Mouse (Mus musculus) heart, embryonic 13.5 days (tissue): ENCODE measurements around the gene Yars. TPM values are rescaled to one million over a fixed set of nuclear protein-coding genes. Genes with fewer than 3 reads are reported as not detected.
A peak's percentile ranks its signal among the peaks of the same experiment; 100 is the strongest.

Source experiments
- ATAC-seq: fragments of 200-750 bp; cut with Nextera tagmentation; 2 replicates; pipeline ENCODE4 v1.8.0; 2017; ENCODE audit warnings: moderate TSS enrichment; ENCODE audit not compliant: insufficient number of reproducible peaks, low FRiP score, low TSS enrichment; ENCODE audit errors: extremely low read depth
- H3K27ac ChIP-seq: fragments of 300-500 bp; sonication (generic); replicated peaks from 2 replicates; pipeline ENCODE4 v1.5.1; 2015; ENCODE audit warnings: moderate library complexity, mild to moderate bottlenecking, inconsistent platforms
- H3K27me3 ChIP-seq: fragments of 300-500 bp; sonication (generic); replicated peaks from 2 replicates; pipeline ENCODE4 v1.6.1; 2015; ENCODE audit warnings: mild to moderate bottlenecking, inconsistent platforms
- H3K36me3 ChIP-seq: fragments of 300-500 bp; sonication (generic); 2 replicates; pipeline ENCODE4 v1.6.1; 2015; ENCODE audit warnings: mild to moderate bottlenecking, inconsistent platforms
- H3K4me1 ChIP-seq: fragments of 300-500 bp; sonication (generic); 2 replicates; pipeline ENCODE4 v1.6.1; 2015; ENCODE audit warnings: inconsistent platforms
- H3K4me2 ChIP-seq: fragments of 300-500 bp; sonication (generic); 2 replicates; pipeline ENCODE4 v1.6.1; 2015; ENCODE audit warnings: inconsistent platforms, mild to moderate bottlenecking, moderate library complexity
- H3K4me3 ChIP-seq: fragments of 300-500 bp; sonication (generic); 2 replicates; pipeline ENCODE4 v1.5.1; 2015; ENCODE audit warnings: moderate library complexity, mild to moderate bottlenecking, inconsistent platforms
- H3K9ac ChIP-seq: fragments of 300-500 bp; sonication (generic); 2 replicates; pipeline ENCODE4 v1.6.1; 2015; ENCODE audit warnings: inconsistent platforms, mild to moderate bottlenecking, moderate library complexity
- H3K9me3 ChIP-seq: fragments of 300-500 bp; sonication (generic); 2 replicates; pipeline ENCODE4 v1.6.1; 2016; ENCODE audit warnings: inconsistent platforms
- WGBS: fragments of 180-500 bp; shearing (Covaris S2); methylation state at CpG from one replicate; pipeline ENCODE4 v1.1.7; 2015; ENCODE audit warnings: mixed read lengths; 5-methylcytosine and 5-hydroxymethylcytosine counted together
- polyA plus RNA-seq: library from polyadenylated mRNA; unstranded; fragments of >200 nt; fragmentation: Nextera tagmentation; extraction: Ambion mirVana; gene quantifications from 2 replicates; pipeline ENCODE4 v1.2.1, GENCODE M21; 2015

Gene Yars
- 49.8 and 52.0 TPM in 2 replicates for polyA plus RNA-seq

DNA sequence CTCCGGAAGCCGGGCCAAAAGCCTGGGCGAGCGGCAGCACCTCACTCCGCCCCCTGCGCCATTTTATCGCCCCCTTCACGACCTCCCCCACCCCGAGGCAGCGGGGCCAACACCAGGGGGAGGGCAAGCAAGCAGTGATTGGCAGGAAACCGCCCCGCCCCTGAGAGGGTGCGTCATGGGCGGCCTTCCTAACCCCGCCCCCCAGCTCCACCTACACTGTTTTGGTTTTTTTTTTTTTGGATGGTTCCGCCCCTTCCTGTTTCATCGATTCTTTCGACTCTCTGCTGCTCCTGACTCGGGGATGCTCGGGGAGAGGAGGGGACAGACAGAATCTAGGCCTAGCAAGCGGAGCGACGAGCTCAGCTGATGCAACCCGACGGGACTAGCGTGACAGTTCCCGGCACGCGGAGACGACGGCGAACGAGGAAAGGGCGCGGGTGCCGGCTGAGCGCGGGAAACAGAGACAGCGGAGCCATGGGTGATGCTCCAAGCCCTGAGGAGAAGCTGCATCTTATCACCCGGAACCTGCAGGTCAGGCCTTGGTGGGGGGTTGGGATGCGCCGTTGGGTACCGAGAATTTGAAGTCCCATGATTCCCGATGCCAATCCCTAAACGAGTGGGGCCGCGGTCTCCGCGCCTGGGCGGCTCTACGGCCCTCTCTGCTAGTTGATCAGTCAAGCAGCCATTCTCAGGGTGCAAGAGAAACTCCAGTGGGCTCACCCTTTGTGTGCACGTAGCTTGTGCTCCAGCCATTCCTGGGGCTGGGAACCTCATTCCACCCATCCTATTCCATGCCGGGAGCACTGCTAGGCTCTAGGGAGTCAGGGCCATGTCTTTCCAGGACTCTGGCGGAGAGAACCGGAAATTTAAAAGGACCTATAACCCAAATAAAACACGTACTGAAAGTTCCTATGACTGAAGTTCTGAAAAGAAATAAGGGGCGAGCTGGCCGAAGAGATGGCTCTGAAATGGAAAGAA is at the start of gene Yars, which contains the start of gene S100pbp:
TSS of gene Yars (plus strand) at position 219 of the 978 bp plus-strand sequence.
TSS of gene S100pbp (minus strand) at position 186 of the 978 bp plus-strand sequence.
- peak within 1 kb of the TSS; percentile 93 for H3K27ac ChIP-seq
- peak within 1 kb of the TSS; percentile 94 for H3K4me2 ChIP-seq
- peak within 1 kb of the TSS; percentile 95 for H3K9ac ChIP-seq
- under 1% methylated on average over 58 of the region's 58 CpGs for WGBS
- no peaks in the 10 kb centered on the region for H3K9me3 ChIP-seq
- H3K27me3 ChIP-seq = no peaks in the 10 kb centered on the region
- peak within 1 kb of the TSS; percentile 92 for H3K4me3 ChIP-seq
- ATAC-seq = peak; percentile 93
- H3K36me3 ChIP-seq = 0 out of 2 replicates have a peak, but pooled peaks cover 14% of the 10 kb centered on the region
- peaks cover 36% of the 10 kb centered on the region for H3K4me1 ChIP-seq

DNA sequence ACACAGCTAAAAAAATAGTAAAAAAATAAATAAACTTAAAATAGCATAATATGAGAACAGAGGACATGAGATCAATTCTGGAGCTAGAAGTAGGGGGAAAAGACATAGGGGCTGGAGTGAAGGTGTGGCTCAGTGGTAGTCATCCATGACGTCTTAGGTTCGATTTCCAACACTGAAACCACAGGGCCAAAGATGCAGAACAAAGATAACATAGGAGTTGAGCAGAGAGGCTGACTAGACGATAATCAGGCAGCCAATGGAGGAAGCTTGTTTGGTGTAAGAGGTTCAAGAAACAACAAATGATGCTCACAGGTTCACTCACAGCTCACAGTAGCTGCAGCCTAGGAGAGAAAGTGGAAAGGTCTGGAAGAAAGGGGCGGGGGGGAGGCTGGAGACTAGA is 48.8 kb upstream of the Yars start:
- Histone ChIP-seq H3K4me1 (peaks cover 77% of the 10 kb centered on the region), H3K9ac (no peak overlapping the region), H3K36me3 (peaks cover 3% of the 10 kb centered on the region; the same call in 1 of the 2 replicates), H3K4me2 (no peak overlapping the region), H3K9me3 (no peaks in the 10 kb centered on the region), H3K27ac (peak overlapping the region; percentile 74), H3K27me3 (peaks cover 41% of the 10 kb centered on the region), H3K4me3 (no peak overlapping the region)
- 77% methylated on average over 4 of the region's 4 CpGs for WGBS
- ATAC-seq = no peak

DNA sequence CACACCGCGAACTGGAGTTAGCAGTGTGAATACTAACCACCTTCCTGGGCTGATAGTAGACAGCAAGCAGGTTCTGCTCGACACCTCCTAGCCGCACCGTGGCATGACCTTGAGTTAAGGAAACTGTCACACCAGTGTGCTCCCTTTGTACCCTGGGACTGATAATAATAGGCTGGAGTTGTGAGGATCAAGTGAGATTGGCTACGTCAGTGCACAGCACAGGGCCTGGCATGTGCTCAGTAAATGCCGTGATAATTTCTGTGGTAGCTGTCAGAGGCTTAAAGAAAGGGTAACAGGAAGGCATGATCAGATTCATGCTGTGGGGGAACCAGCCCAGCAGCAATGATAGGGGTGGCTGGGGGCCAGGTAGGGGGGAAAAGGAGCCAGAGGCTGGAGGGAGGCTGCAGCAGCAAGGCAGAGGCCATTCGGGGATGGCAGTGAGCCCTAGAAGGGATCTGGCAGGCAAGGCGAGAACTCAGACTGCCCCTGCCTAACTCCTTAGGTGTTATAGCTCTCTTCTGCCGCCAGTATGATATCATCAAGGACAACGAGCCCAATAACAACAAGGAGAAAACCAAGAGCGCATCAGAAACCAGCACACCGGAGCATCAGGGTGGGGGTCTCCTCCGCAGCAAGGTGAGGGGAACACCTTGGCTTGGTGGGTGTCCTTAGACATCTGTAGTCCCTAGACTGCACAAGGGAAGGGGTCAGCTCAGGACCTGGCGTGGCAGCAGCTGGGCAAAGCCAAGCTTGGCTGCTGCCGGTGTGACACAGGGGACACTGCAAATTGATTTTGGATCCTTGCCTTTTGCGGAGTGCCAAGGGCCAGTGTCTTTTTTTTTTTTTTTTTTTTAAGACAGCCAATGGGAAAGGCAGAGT is 47.8 kb upstream of the Yars start:
- Histone ChIP-seq H3K9ac (peak overlapping the region; percentile 64), H3K9me3 (no peaks in the 10 kb centered on the region), H3K4me3 (no peak overlapping the region), H3K4me2 (peak overlapping the region; percentile 35), H3K4me1 (peaks cover 87% of the 10 kb centered on the region), H3K27ac (peak overlapping the region; percentile 74), H3K27me3 (peaks cover 32% of the 10 kb centered on the region), H3K36me3 (peaks cover 3% of the 10 kb centered on the region; the same call in 1 of the 2 replicates)
- WGBS = 54% methylated on average over 17 of the region's 17 CpGs
- peak; percentile 26; the same call in 1 of the 2 replicates for ATAC-seq

DNA sequence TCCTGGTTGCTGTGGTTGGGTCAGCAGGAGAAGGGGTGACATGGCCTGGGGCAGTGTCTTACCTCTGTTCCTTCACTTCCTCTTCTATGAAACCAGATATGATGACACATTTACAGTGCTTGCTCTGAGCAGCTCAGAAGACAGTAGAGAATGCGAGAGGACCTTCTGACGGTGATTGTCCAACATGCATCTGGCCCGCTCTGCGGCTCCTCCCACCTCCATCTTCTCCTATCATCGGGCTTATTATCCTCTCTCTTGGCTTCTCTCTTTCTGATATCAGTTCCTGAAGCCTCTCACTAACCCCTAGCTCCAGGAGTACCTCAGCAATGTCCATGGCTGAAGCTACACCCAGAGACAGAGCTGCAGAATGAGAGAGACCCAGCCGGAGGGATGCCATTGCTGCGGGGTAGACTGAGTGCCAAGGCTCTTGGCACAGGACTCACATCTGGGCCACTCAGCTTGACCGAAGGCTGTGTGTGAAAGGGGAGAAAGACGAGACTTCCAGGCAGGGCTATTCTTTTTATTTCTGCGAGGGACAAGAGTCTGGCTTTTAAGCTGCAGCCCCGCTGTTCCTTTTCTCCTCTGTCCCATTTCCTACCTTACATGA is 47.0 kb upstream of the Yars start:
- H3K27ac ChIP-seq = no peak overlapping the region

DNA sequence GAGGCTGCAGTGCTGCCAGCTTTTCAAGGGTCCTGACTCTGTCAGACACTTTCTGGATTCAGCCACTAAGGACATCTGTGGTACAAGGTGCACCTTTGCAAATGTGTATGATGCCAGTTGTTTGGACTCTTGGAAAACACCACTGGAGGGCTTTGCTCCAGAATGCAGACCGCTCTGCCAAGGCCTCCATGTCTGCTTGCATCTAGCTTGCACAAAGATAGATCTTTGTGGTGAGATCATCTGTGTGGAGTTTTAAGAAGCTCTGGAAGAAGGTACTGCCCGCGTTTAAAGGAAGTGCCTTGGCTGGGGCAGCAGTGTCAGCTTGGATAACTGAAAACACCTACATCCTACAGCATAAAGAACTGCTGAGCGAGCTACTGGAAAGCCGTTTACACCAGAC is 46.1 kb upstream of the Yars start:
- H3K4me1 ChIP-seq = peaks cover 84% of the 10 kb centered on the region
- 74% methylated on average over 5 of the region's 5 CpGs for WGBS
- no peak for ATAC-seq

More for the DNA sequence above, 47.0 kb upstream of the Yars start:
- Histone ChIP-seq H3K36me3 (peaks cover 3% of the 10 kb centered on the region; the same call in 1 of the 2 replicates), H3K4me2 (no peak overlapping the region), H3K9ac (peak overlapping the region; percentile 33), H3K27me3 (peaks cover 26% of the 10 kb centered on the region), H3K4me1 (peaks cover 84% of the 10 kb centered on the region), H3K4me3 (no peak overlapping the region), H3K9me3 (no peaks in the 10 kb centered on the region)
- 80% methylated on average over 11 of the region's 11 CpGs for WGBS
- ATAC-seq = no peak

DNA sequence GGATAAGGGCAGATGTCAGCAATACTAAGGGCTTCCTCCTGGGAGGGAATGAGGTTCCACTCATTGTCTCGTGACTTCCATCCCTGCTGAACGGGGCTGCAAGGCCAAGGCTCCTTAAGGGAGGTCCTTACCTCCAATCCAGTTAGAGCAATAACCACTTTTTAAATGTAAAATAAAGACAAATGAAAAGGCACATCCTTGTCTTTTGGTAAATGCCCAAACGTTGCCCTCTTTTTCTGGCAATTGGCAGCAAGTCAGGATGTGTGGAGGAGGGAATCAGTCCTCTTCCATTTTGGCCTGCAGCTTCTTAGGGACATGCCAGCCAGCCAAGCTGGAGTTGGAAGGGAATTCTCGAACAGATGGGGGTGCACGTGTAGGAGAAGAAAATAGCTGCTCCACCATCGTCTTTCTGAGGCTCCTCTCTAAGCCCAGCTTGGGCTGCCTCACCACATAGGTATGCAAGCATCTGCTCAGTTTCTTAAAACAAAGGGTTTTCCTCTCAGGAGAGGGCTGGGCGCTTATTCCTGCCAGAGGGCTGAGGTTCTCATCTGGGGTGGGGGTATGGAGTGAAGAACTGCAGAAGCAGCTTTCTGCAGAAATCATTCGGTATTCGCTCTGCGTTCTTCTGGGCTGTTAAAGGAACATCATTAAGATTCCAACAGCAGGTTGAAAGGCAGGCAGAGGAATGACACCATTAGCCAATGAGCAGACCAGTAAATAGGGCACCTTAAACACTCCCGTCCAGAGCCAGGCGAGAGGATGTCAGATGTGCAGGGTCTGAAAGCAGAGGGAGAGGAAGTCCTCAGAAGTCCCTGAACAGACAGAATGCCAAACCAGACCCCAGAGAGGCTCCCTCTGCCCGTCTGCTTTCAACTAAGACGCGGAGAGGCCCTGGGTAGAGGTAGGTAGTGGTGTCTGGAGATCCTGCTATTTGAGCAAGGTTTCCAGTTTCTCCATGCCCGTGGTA is 44.9 kb upstream of the Yars start:
- Histone ChIP-seq H3K4me3 (no peak overlapping the region), H3K27ac (peak overlapping the region; percentile 60), H3K4me1 (peaks cover 82% of the 10 kb centered on the region), H3K36me3 (peaks cover 17% of the 10 kb centered on the region), H3K4me2 (no peak overlapping the region), H3K27me3 (peaks cover 5% of the 10 kb centered on the region; the same call in 1 of the 2 replicates), H3K9me3 (no peaks in the 10 kb centered on the region), H3K9ac (peak overlapping the region; percentile 38; the same call in 1 of the 2 replicates)
- WGBS = 51% methylated on average over 16 of the region's 16 CpGs
- no peak for ATAC-seq

More for the DNA sequence above, 46.1 kb upstream of the Yars start:
- H3K36me3 ChIP-seq = peaks cover 6% of the 10 kb centered on the region
- H3K27ac ChIP-seq = no peak overlapping the region
- H3K27me3 ChIP-seq = peaks cover 16% of the 10 kb centered on the region
- H3K4me3 ChIP-seq = no peak overlapping the region
- H3K9ac ChIP-seq = no peak overlapping the region
- no peak overlapping the region for H3K4me2 ChIP-seq
- no peaks in the 10 kb centered on the region for H3K9me3 ChIP-seq

DNA sequence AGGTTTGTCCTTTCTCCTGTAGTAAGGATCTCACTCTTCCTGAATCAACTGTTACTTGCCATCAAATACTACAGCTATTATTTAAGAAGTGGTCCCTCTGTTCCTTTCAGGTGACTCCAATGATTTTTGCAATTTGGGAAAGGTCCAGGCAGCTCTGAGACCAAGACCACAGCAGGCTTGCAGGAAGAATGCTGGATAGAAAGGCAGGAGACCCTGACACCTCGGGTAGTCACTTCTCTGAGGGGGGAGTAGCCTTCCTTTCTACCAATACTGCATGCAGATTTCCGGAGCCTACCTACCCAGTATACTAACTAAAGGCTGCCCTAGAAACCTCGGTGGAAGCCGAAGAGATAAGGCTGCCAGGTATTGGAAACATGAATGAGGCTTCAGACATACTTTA is 44.1 kb upstream of the Yars start:
- Histone ChIP-seq H3K36me3 (peaks cover 23% of the 10 kb centered on the region), H3K27me3 (no peaks in the 10 kb centered on the region), H3K9ac (no peak overlapping the region; the same call in 1 of the 2 replicates), H3K4me1 (peaks cover 76% of the 10 kb centered on the region), H3K4me3 (no peak overlapping the region), H3K9me3 (no peaks in the 10 kb centered on the region), H3K4me2 (no peak overlapping the region), H3K27ac (peak overlapping the region; percentile 60)
- WGBS = 56% methylated on average over 4 of the region's 4 CpGs
- no peak for ATAC-seq

DNA sequence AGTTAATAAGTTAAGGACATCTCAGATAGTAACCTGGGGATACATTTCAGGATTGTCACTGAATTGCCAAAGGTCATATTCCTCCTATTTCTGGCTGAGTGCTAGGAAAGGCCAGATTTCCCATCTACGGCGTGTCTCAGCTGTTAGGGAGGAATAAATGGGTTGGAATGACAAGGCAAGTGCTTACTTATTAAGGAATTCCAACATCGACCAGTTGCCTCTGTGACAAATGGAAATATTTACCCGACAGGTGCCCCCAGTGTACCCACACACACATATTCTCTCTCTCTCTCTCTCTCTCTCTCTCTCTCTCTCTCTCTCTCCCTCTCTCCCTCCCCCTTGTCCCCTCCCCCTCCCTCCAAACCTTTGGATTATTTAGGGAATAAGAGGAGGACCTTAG is 43.6 kb upstream of the Yars start:
- no peak overlapping the region for H3K4me2 ChIP-seq
- H3K4me1 ChIP-seq = peaks cover 70% of the 10 kb centered on the region
- H3K4me3 ChIP-seq = no peak overlapping the region
- no peaks in the 10 kb centered on the region for H3K27me3 ChIP-seq
- H3K36me3 ChIP-seq = peaks cover 28% of the 10 kb centered on the region
- H3K9me3 ChIP-seq = no peaks in the 10 kb centered on the region
- H3K9ac ChIP-seq = no peak overlapping the region
- no peak overlapping the region for H3K27ac ChIP-seq
- no peak for ATAC-seq
- WGBS = 73% methylated on average over 4 of the region's 4 CpGs

DNA sequence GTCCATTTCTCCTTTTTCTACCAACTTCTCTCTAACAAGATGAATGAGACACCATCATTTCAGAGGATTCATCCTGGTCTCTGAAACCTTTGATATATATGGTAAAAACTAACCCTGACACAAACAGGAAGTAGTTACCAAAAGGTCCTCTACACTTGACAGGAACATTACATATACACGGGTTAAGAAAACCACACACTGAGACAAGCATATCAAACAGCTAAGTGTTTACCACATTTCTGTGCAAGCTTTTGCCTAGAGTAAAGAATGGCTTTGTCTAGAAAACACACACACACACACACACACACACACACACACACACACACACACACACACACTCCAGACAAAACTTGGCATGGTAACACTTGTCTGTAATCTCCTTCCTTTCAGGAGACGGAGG is 43.2 kb upstream of the Yars start:
- no peak overlapping the region for H3K4me2 ChIP-seq

More for the DNA sequence above, 43.2 kb upstream of the Yars start:
- WGBS = 30% methylated on average over 2 of the region's 2 CpGs
- H3K9ac ChIP-seq = no peak overlapping the region
- no peak overlapping the region for H3K4me3 ChIP-seq
- ATAC-seq = no peak
- H3K27ac ChIP-seq = peak overlapping the region; percentile 63
- H3K9me3 ChIP-seq = no peaks in the 10 kb centered on the region
- no peaks in the 10 kb centered on the region for H3K27me3 ChIP-seq
- H3K36me3 ChIP-seq = peaks cover 33% of the 10 kb centered on the region
- peaks cover 66% of the 10 kb centered on the region for H3K4me1 ChIP-seq
